Mouse (Mus musculus) liver, postnatal 0 days (tissue): Measurements from ENCODE around the gene Ifi47. TPM values are rescaled to one million over a fixed set of nuclear protein-coding genes. Genes with fewer than 3 reads are reported as not detected.

Experiments used
- ATAC-seq: fragments of 200-750 bp; cut with Nextera tagmentation; 2 replicates; pipeline ENCODE4 v1.8.0; 2017; ENCODE audit warnings: mild to moderate bottlenecking, moderate library complexity
- DNase-seq: peaks from one replicate; pipeline ENCODE4 v3.0.0-alpha.2; 2016
- H3K27ac ChIP-seq: fragments of 300-500 bp; sonication (generic); 2 replicates; pipeline ENCODE4 v1.5.1; 2014; ENCODE audit warnings: antibody characterized with exemption, moderate library complexity, mild to moderate bottlenecking, low read depth
- H3K27me3 ChIP-seq: fragments of 300-500 bp; sonication (generic); 2 replicates; pipeline ENCODE4 v1.6.1; 2014; ENCODE audit warnings: low read length, control low read depth, mixed read lengths; ENCODE audit not compliant: insufficient read depth
- H3K36me3 ChIP-seq: fragments of 300-500 bp; sonication (generic); replicated peaks from 2 replicates; pipeline ENCODE4 v1.6.1; 2014; ENCODE audit warnings: mild to moderate bottlenecking, control low read depth, low read length, moderate library complexity, mixed read lengths; ENCODE audit not compliant: insufficient read depth
- H3K4me1 ChIP-seq: fragments of 300-500 bp; sonication (generic); 2 replicates; pipeline ENCODE4 v1.6.1; 2014; ENCODE audit warnings: antibody characterized with exemption, mild to moderate bottlenecking, control low read depth; ENCODE audit not compliant: insufficient read depth
- H3K4me2 ChIP-seq: fragments of 300-500 bp; sonication (generic); 2 replicates; pipeline ENCODE4 v1.6.1; 2014; ENCODE audit warnings: low read depth, mild to moderate bottlenecking, low read length, moderate library complexity, mixed read lengths
- H3K4me3 ChIP-seq: fragments of 300-500 bp; sonication (generic); 2 replicates; pipeline ENCODE4 v1.5.1; 2014; ENCODE audit warnings: low read depth, low read length
- H3K9ac ChIP-seq: fragments of 300-500 bp; sonication (generic); replicated peaks from 2 replicates; pipeline ENCODE4 v1.6.1; 2014; ENCODE audit warnings: mild to moderate bottlenecking, moderate library complexity
- H3K9me3 ChIP-seq: fragments of 300-500 bp; sonication (generic); 2 replicates; pipeline ENCODE4 v1.6.1; 2016; ENCODE audit warnings: mild to moderate bottlenecking, control low read depth, low read length, mixed read lengths
- CTCF ChIP-seq: sonication (generic); IDR thresholded peaks from 2 replicates; pipeline ENCODE4 v1.5.1; 2016; ENCODE audit warnings: antibody characterized with exemption, low read depth
- EP300 ChIP-seq: IDR thresholded peaks from 2 replicates; pipeline ENCODE4 v1.6.1; 2016; ENCODE audit warnings: antibody characterized with exemption, low read depth, mild to moderate bottlenecking
- WGBS: fragments of 180-500 bp; shearing (Covaris S2); extraction: QIAGEN DNeasy Blood & Tissue Kit; methylation state at CpG from one replicate; pipeline ENCODE4 v1.1.7; 2014; ENCODE audit not compliant: insufficient replicate concordance; 5-methylcytosine and 5-hydroxymethylcytosine counted together
- polyA plus RNA-seq: library from polyadenylated mRNA; unstranded; fragments of >200 nt; fragmentation: Nextera tagmentation; extraction: Ambion mirVana; gene quantifications from 2 replicates; pipeline ENCODE4 v1.2.1, GENCODE M21; 2015

Ifi47 gene
- polyA plus RNA-seq, 1 experiment from 2014 or later, result 29.7 TPM

DNA sequence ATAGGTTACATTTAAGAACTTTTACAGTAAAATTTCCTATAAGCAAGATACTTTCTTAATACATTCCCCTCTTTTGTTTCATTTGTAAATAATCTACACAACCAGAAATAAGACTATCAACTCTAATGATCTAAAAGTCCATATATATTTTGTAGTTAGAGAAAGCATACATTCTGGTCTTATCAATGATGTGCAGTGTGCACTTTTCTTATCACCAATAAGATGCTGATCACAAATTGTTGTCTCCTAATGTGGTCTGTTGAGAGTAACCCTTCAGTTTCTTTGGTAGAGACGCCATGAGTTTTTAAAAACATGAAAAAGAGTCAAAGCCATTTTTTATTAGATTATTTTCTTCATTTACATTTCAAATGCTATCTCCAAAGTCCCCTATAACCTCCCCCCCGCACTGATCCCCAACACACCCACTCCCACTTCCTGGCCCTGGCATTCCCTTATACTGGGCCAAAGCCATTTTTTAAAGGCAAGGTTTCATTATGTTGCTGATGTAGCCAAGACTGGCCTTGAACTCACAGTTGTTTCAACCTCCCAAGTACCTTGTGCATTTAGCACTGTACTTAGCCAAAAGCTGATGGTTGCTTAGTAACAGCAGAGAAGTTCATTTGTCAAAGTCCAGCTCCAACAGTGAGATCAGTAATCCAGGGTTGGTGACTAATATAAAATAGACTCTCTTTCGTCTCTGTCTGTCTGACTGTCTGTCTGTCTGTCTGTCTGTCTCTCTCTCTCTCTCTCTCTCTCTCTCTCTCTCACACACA is 13.5 kb downstream of the Ifi47 start:
- TF ChIP-seq EP300, result peak; percentile 48; the same call in 1 of the 2 replicates
- TF ChIP-seq CTCF, result no peak
- Histone ChIP-seq H3K36me3 (peaks cover 3% of the 10 kb centered on the region; the same call in 1 of the 2 replicates), H3K4me2 (no peak overlapping the region), H3K9ac (no peak overlapping the region), H3K4me1 (peaks cover 48% of the 10 kb centered on the region), H3K27ac (peak overlapping the region; percentile 75), H3K9me3 (no peaks in the 10 kb centered on the region), H3K27me3 (no peaks in the 10 kb centered on the region), H3K4me3 (no peak overlapping the region)
- ATAC-seq, result peak; percentile 10; the same call in 1 of the 2 replicates
- 51% methylated on average over 3 of the region's 3 CpGs for WGBS
- no peak for DNase-seq

DNA sequence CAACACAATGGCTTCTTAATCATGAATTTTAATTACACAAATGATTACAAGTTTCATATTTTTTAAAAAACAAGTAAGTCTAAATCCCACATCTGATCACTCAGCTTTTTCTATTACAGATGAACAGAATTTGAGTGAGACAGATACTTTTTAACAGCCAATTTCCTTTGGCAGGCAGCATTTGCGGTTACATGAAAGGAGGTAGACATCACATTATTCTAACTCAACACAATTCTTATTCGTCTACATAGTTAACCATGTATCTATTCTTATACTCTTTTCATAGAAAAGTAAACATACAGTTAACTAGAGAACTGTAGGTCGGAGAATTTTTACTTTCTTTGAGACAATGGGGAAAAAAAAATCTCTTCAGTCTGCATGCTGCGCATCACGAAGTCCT is 14.2 kb downstream of the Ifi47 start:
- Histone ChIP-seq H3K4me2 (no peak overlapping the region), H3K27ac (peak overlapping the region; percentile 75), H3K4me3 (no peak overlapping the region), H3K4me1 (peaks cover 46% of the 10 kb centered on the region), H3K9me3 (no peaks in the 10 kb centered on the region), H3K36me3 (peaks cover 7% of the 10 kb centered on the region), H3K27me3 (no peaks in the 10 kb centered on the region), H3K9ac (no peak overlapping the region)
- ATAC-seq, result no peak
- 81% methylated on average over 5 of the region's 5 CpGs for WGBS
- TF ChIP-seq EP300, result no peak
- no peak for TF ChIP-seq CTCF
- no peak for DNase-seq

DNA sequence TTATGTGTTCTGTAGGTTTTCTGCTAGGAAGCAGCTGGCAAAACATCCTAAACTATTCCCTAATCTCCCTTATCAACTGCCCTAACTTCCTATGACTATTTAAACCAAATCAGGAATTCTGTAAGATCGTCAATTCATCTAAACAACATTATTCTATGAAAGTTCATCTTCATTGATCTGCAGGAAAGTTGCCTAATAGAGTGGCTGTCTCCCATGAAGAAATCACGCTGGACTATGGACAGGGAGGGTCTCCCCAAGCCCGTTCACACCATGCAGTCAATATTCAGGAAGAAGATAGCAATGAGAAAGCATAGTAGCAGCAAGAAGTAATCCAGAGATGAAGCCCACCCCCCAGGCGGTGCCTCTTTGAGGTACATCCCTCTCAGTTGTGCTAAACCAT is 14.8 kb downstream of the Ifi47 start:
- H3K9ac ChIP-seq, result peak overlapping the region; percentile 36; the same call in 1 of the 2 replicates
- DNase-seq, result no peak
- ATAC-seq, result peak; percentile 25; the same call in 1 of the 2 replicates
- H3K27ac ChIP-seq, result peak overlapping the region; percentile 75
- H3K27me3 ChIP-seq, result no peaks in the 10 kb centered on the region
- H3K4me2 ChIP-seq, result 0 out of 2 replicates have a peak overlapping the region, but pooled peaks have one; percentile 20
- peaks cover 12% of the 10 kb centered on the region for H3K36me3 ChIP-seq
- no peak overlapping the region for H3K4me3 ChIP-seq
- H3K9me3 ChIP-seq, result no peaks in the 10 kb centered on the region
- 52% methylated on average over 4 of the region's 4 CpGs for WGBS
- TF ChIP-seq EP300, result peak; percentile 84
- TF ChIP-seq CTCF, result no peak
- H3K4me1 ChIP-seq, result peaks cover 45% of the 10 kb centered on the region

DNA sequence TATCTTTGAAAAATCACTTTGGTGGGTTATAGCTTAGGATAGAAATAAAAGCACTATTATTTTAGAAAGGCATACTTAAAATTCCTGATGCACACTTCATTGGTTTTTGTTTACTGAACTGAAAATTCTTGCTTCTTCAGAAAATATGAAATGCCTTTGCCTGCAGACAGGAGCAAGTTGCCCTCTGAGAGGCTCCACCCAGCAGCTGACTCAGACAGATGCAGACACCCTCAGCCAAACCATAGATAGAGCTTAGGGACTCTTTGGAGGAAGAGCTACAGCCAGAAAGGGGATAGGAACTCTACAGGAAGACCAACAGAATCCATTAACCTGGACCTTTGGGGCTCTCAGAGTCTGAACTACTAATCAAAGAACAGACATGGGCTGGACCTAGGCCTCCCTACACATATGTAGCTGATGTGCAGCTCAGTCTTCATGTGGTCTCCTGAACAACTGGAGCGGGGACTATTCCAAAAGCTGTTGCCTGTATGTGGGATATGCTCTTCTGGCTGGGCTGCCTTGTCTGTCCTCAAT is 15.7 kb downstream of the Ifi47 start:
- peaks cover 37% of the 10 kb centered on the region for H3K4me1 ChIP-seq
- ATAC-seq (no peak), DNase-seq (no peak)
- no peak overlapping the region for H3K4me3 ChIP-seq
- peaks cover 16% of the 10 kb centered on the region for H3K36me3 ChIP-seq
- H3K27me3 ChIP-seq, result no peaks in the 10 kb centered on the region
- peak overlapping the region; percentile 68 for H3K27ac ChIP-seq
- H3K9ac ChIP-seq, result no peak overlapping the region
- no peak for TF ChIP-seq EP300
- TF ChIP-seq CTCF, result no peak
- no peaks in the 10 kb centered on the region for H3K9me3 ChIP-seq
- WGBS, result 100% methylated on average over 1 of the region's 1 CpGs
- H3K4me2 ChIP-seq, result no peak overlapping the region

DNA sequence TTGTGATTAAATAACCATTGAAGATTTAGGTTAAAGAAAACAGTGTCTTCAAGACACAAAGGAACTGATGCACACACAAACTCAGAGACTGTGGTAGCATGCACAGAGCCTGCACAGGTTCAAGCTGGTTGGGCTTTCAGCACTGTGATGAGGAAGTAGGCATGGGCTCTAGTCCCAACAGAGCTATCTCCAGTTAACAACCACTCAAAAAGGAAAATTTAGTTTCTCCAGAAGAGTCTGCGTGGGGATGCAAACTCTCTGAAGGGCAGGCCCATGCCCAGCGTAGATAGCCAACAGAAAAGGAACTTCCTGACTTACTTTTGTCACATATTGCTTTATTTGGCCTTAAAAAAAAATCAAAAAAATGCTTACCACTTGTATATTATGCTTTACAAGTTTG is 16.4 kb downstream of the Ifi47 start:
- DNase-seq, result no peak
- peak overlapping the region; percentile 36; the same call in 1 of the 2 replicates for H3K27ac ChIP-seq
- H3K4me1 ChIP-seq, result peaks cover 34% of the 10 kb centered on the region

DNA sequence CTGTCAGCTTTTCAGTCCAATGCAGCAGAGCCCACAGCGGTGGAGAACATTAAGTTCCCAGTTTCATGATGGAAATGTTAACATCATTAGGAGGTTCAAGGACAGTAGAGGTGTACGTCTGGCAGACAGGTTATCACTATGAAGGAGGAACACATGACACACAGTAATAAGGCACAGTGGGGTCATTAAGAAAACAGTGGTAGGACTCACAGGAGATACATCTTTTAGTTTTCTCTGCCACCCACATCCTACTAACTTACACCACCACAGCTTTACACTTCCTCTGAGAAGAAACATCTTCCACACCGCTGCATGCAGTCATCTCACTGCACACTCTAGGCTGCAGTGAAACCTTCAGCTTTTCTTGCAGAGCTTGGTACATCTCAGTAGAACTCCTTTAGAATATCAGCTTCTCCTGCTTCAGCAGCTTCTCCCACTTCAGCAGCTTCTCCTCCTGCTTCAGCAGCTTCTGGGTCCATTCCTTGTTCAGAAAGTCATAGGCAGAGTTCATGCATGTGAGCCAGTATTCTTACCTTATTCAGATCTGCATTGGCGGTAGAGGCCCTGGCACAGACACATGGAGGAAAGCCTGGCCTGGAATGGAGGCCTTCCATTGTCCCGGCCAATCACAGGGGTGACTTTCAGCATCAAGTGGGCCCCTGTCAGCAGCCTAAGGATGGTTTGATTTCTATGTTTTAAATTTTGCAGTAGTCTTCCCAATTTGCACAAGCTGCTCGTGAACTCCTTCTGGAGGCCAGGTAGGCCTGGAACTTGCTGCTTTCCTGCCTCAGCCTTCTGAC is 17.7 kb downstream of the Ifi47 start:
- Histone ChIP-seq H3K27ac (no peak overlapping the region), H3K9ac (no peak overlapping the region), H3K4me1 (peaks cover 22% of the 10 kb centered on the region), H3K4me3 (no peak overlapping the region), H3K36me3 (peaks cover 20% of the 10 kb centered on the region), H3K4me2 (no peak overlapping the region), H3K9me3 (no peaks in the 10 kb centered on the region), H3K27me3 (no peaks in the 10 kb centered on the region)
- WGBS, result 74% methylated on average over 6 of the region's 6 CpGs
- no peak for TF ChIP-seq CTCF
- no peak for TF ChIP-seq EP300
- no peak for DNase-seq
- no peak for ATAC-seq

More for the DNA sequence above, 16.4 kb downstream of the Ifi47 start:
- no peak overlapping the region for H3K4me3 ChIP-seq
- 70% methylated on average over 2 of the region's 2 CpGs for WGBS
- H3K36me3 ChIP-seq, result peaks cover 17% of the 10 kb centered on the region
- H3K9me3 ChIP-seq, result no peaks in the 10 kb centered on the region
- ATAC-seq, result no peak
- no peak overlapping the region for H3K4me2 ChIP-seq
- TF ChIP-seq CTCF (no peak), EP300 (no peak)
- no peak overlapping the region for H3K9ac ChIP-seq
- no peaks in the 10 kb centered on the region for H3K27me3 ChIP-seq
